Mouse (Mus musculus) liver, embryonic 11.5 days (tissue): ENCODE measurements around the gene Grin2d. TPM values are rescaled to one million over a fixed set of nuclear protein-coding genes. Genes with fewer than 3 reads are reported as not detected.

Source experiments
- ATAC-seq: fragments of 200-750 bp; cut with Nextera tagmentation; replicated peaks from 2 replicates; pipeline ENCODE4 v1.8.0; 2017; ENCODE audit warnings: moderate number of reproducible peaks, mild to moderate bottlenecking, moderate TSS enrichment, moderate library complexity; ENCODE audit not compliant: low FRiP score
- DNase-seq: peaks from one replicate; pipeline ENCODE4 v3.0.0-alpha.2; 2017; ENCODE audit warnings: low spot score
- H3K27ac ChIP-seq: fragments of 300-500 bp; sonication (generic); 2 replicates; pipeline ENCODE4 v1.5.1; 2014; ENCODE audit warnings: mild to moderate bottlenecking, low read depth, low read length, control low read depth
- H3K27me3 ChIP-seq: fragments of 300-500 bp; sonication (generic); replicated peaks from 2 replicates; pipeline ENCODE4 v1.6.1; 2014; ENCODE audit warnings: low read length, mixed read lengths; ENCODE audit not compliant: control insufficient read depth, insufficient read depth
- H3K36me3 ChIP-seq: fragments of 300-500 bp; sonication (generic); 2 replicates; pipeline ENCODE4 v1.6.1; 2014; ENCODE audit warnings: mild to moderate bottlenecking, low read length, moderate library complexity, mixed read lengths; ENCODE audit not compliant: control insufficient read depth, insufficient read depth
- H3K4me1 ChIP-seq: fragments of 300-500 bp; sonication (generic); replicated peaks from 2 replicates; pipeline ENCODE4 v1.6.1; 2014; ENCODE audit warnings: low read length, mixed read lengths; ENCODE audit not compliant: control insufficient read depth, insufficient read depth
- H3K4me2 ChIP-seq: fragments of 300-500 bp; sonication (generic); 2 replicates; pipeline ENCODE4 v1.6.1; 2014; ENCODE audit warnings: mild to moderate bottlenecking, control low read depth, moderate library complexity
- H3K4me3 ChIP-seq: fragments of 300-500 bp; sonication (generic); 2 replicates; pipeline ENCODE4 v1.5.1; 2014; ENCODE audit warnings: low read depth, low read length, control low read depth
- H3K9ac ChIP-seq: fragments of 300-500 bp; sonication (generic); 2 replicates; pipeline ENCODE4 v1.6.1; 2014; ENCODE audit warnings: low read depth, low read length, control low read depth
- H3K9me3 ChIP-seq: fragments of 300-500 bp; sonication (generic); 2 replicates; pipeline ENCODE4 v1.6.1; 2016; ENCODE audit warnings: low read length, inconsistent platforms, mixed read lengths; ENCODE audit not compliant: control insufficient read depth
- WGBS: fragments of 180-500 bp; shearing (Covaris S2); extraction: QIAGEN DNeasy Blood & Tissue Kit; methylation state at CpG from one replicate; pipeline ENCODE4 v1.1.7; 2014; 5-methylcytosine and 5-hydroxymethylcytosine counted together
- polyA plus RNA-seq: library from polyadenylated mRNA; unstranded; fragments of >200 nt; fragmentation: Nextera tagmentation; extraction: Ambion mirVana; gene quantifications from 2 replicates; pipeline ENCODE4 v1.2.1, GENCODE M21; 2014

The Grin2d gene
- polyA plus RNA-seq, 1 experiment from 2014 or later: 0.23 TPM

DNA sequence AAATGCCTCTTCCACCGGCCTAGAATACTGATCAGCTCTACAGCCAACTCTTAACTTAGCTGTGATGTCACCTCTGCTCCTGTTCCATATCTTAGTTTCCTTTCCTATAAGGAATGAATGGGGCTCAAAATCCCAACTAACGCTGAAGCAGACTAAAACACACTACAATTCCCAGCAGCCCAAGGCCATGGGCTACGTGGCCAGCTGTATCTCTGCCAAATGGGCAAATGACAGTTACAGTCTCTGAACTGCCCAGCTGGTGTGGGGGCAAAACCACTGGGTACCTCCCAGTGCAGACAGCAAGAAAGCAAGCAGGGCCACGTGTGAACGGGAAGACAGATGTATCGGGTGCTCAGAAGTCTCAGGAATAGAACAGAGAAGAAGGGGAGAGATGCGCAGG lies 51.5 kb downstream of the Grin2d start:
- Histone ChIP-seq H3K27ac (no peak overlapping the region), H3K4me1 (peaks cover 12% of the 10 kb centered on the region), H3K4me2 (no peak overlapping the region), H3K9ac (no peak overlapping the region), H3K4me3 (no peak overlapping the region), H3K27me3 (peaks cover 6% of the 10 kb centered on the region), H3K36me3 (peaks cover 42% of the 10 kb centered on the region), H3K9me3 (no peaks in the 10 kb centered on the region)
- DNase-seq (no peak), ATAC-seq (no peak)
- 92% methylated on average over 7 of the region's 7 CpGs for WGBS

DNA sequence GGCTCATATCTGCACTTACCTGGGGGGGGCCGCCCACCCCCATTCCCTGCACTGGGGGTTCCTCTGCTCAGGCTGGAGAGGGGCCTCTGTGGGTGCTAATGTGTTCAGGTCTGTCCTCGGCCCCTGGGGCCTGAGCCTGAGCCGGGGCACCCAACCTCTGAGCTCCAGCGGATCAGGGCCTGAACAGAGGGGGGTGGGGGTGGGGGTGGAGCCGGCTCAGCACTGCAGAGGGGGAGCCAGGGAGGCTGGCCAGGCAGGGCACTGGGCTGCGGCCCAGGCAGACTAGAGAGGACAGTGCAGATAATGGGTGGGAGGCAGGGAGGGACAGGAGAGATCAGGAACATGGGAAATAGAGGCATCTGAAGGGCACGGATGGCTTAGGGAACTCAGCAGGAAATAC lies 53.6 kb downstream of the Grin2d start, which contains the start of gene Kcnj14:
Kcnj14 (minus strand) TSS at position 185 of the 400 bp plus-strand sequence.
- H3K27me3 ChIP-seq: no peaks in the 10 kb centered on the region; the same call in 1 of the 2 replicates
- H3K36me3 ChIP-seq: peaks cover 42% of the 10 kb centered on the region
- no peak for ATAC-seq
- H3K4me2 ChIP-seq: no peak within 1 kb of the TSS
- no peaks in the 10 kb centered on the region for H3K9me3 ChIP-seq
- no peak within 1 kb of the TSS for H3K27ac ChIP-seq
- 60% methylated on average over 7 of the region's 7 CpGs for WGBS
- no peak for DNase-seq
- H3K4me1 ChIP-seq: peaks cover 6% of the 10 kb centered on the region
- H3K9ac ChIP-seq: no peak within 1 kb of the TSS
- H3K4me3 ChIP-seq: no peak within 1 kb of the TSS

DNA sequence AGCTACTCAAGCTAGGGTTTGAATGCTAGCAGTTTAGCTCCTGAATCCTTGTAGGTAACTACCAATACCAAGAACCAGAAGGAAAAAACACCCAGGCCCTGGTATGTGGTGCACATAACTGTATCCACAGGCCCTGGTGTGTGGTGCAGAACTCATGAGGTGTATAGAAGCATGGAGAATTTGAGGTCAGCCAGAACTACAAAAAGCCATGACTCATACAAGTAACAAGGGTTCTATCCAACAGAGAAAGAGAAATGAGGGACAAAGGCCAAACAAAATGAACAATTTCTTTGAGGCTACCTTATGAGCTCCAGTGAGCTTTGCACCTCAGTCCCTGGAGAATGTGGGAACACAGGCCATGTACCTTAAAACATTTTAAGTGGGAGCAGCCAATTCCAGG lies 57.3 kb downstream of the Grin2d start:
- no peak for ATAC-seq
- Histone ChIP-seq H3K4me2 (no peak overlapping the region), H3K9ac (no peak overlapping the region), H3K27me3 (peaks cover 7% of the 10 kb centered on the region; the same call in 1 of the 2 replicates), H3K9me3 (no peaks in the 10 kb centered on the region), H3K27ac (no peak overlapping the region), H3K4me1 (0 out of 2 replicates have a peak, but pooled peaks cover 3% of the 10 kb centered on the region), H3K4me3 (no peak overlapping the region), H3K36me3 (peaks cover 15% of the 10 kb centered on the region)
- DNase-seq: no peak

DNA sequence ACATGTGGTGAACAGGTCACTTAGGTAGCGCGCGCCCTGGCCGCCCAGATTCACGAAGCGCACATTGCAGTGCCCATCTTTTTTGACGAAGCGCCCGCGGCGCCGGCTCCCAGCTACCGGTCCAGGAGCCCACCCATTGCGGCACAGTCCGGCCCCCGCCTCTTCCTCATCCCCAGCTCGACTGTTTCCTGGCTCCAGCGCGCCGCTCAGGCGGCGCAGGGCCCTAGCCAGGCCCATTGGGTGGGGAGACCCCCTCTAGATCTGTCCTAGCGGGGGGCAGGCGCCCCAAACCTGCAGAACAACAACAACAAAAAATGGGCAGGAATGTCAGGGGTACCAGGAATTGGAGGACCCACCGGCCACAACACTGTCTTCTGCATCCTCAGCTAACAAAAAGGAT lies 58.3 kb downstream of the Grin2d start:
- Histone ChIP-seq H3K9ac (no peak overlapping the region), H3K36me3 (peaks cover 5% of the 10 kb centered on the region; the same call in 1 of the 2 replicates), H3K4me1 (peaks cover 7% of the 10 kb centered on the region), H3K4me2 (peak overlapping the region; percentile 50), H3K9me3 (no peaks in the 10 kb centered on the region), H3K27me3 (peaks cover 7% of the 10 kb centered on the region; the same call in 1 of the 2 replicates), H3K4me3 (peak overlapping the region; percentile 20; the same call in 1 of the 2 replicates), H3K27ac (no peak overlapping the region)
- DNase-seq (no peak), ATAC-seq (0 out of 2 replicates have a peak, but pooled peaks have one; percentile 13)
- WGBS: 12% methylated on average over 25 of the region's 25 CpGs

DNA sequence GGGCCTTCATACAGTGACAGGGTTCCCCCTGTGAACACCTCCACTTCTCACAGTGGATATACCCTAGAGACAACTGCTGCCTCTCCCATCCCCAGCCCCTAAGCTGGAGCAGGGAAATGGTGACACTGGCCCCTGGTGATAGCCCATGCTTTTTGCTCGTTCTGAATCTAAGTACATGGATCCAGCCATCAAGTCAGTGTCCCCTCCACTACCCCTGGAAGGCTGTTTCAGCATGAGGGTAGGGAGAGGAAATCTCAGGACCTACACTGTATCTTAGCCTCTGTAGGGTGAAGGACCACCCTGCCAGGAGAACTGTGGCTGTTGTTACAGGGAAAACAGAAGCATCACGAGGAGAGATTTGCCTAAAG lies 62.2 kb downstream of the Grin2d start:
- WGBS: 57% methylated on average over 2 of the region's 2 CpGs
- H3K27me3 ChIP-seq: peaks cover 7% of the 10 kb centered on the region; the same call in 1 of the 2 replicates
- no peak for ATAC-seq

DNA sequence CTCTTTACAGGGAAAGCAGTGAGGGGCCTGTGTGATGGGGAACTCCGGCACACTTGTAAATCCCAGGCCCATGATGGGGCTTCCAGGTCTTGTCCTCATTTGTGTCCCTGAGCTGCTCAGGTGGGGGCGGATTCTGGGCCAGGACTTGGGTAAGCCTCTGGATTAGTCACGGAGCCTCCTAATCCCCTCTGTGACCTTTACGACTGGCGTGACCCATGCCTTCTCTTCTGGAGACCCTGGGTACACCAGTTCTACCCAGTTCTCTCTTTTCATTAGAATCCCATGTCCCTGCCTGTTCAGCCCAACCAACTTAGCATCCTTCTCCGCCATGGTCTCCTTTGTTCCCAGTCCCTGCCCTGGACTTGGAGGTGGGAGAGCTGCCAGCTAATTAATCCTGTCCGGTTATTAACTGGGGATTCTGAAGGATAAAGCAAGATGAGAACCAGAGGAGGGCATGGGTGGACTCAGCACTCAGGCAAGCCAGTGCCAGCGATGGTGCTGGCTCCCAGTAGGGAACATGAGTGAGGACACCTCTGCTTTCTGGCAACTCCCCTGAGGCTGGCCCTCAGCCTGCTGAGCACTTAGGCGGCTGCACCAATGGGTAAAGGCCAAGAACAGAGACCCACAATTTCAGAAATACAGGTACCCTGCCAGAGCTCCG lies 62.7 kb downstream of the Grin2d start:
- H3K4me1 ChIP-seq: peaks cover 24% of the 10 kb centered on the region

More for the DNA sequence above, 62.2 kb downstream of the Grin2d start:
- DNase-seq: no peak
- H3K4me3 ChIP-seq: no peak overlapping the region
- H3K4me2 ChIP-seq: no peak overlapping the region
- H3K36me3 ChIP-seq: peaks cover 6% of the 10 kb centered on the region
- H3K27ac ChIP-seq: no peak overlapping the region
- H3K4me1 ChIP-seq: peaks cover 24% of the 10 kb centered on the region
- H3K9me3 ChIP-seq: no peaks in the 10 kb centered on the region
- no peak overlapping the region for H3K9ac ChIP-seq

DNA sequence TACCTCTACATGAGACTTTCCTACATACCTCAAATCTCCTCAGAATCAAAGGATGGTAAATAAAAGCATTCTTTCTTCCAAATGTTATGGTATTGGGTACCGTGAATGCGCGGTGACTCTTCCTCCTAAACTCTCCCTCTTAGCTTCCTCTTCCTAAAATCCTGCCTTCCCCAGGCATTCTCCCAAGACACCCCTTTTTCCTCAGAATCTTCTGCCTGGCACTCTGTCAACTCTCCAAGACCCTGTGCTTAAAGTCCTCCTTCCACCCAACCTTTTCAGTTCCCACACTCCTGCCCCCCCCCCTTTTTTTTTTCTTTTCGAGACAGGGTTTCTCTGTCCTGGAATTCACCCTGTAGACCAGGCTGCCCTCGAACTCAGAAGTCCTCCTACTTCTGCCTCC lies 63.3 kb downstream of the Grin2d start:
- Histone ChIP-seq H3K27ac (no peak overlapping the region), H3K4me3 (peak overlapping the region; percentile 90), H3K9me3 (no peaks in the 10 kb centered on the region), H3K36me3 (peaks cover 16% of the 10 kb centered on the region), H3K4me2 (peak overlapping the region; percentile 63), H3K4me1 (peaks cover 24% of the 10 kb centered on the region), H3K9ac (no peak overlapping the region), H3K27me3 (peaks cover 7% of the 10 kb centered on the region; the same call in 1 of the 2 replicates)
- ATAC-seq (no peak), DNase-seq (no peak)
- 8% methylated on average over 5 of the region's 5 CpGs for WGBS

More for the DNA sequence above, 62.7 kb downstream of the Grin2d start:
- no peak overlapping the region; the same call in 1 of the 2 replicates for H3K4me3 ChIP-seq
- H3K9ac ChIP-seq: no peak overlapping the region
- 69% methylated on average over 10 of the region's 10 CpGs for WGBS
- no peak for DNase-seq
- H3K9me3 ChIP-seq: no peaks in the 10 kb centered on the region
- H3K27me3 ChIP-seq: peaks cover 7% of the 10 kb centered on the region; the same call in 1 of the 2 replicates
- no peak for ATAC-seq
- peak overlapping the region; percentile 63; the same call in 1 of the 2 replicates for H3K4me2 ChIP-seq
- H3K36me3 ChIP-seq: peaks cover 12% of the 10 kb centered on the region
- H3K27ac ChIP-seq: no peak overlapping the region

- Histone ChIP-seq H3K4me3 (peak within 1 kb of the TSS; percentile 90), H3K9ac (peak within 1 kb of the TSS; percentile 98), H3K27me3 (0 out of 2 replicates have a peak, but pooled peaks cover 6% of the 10 kb centered on the region), H3K4me1 (peaks cover 24% of the 10 kb centered on the region), H3K36me3 (peaks cover 20% of the 10 kb centered on the region), H3K27ac (peak within 1 kb of the TSS; percentile 98), H3K9me3 (no peaks in the 10 kb centered on the region), H3K4me2 (peak within 1 kb of the TSS; percentile 77)
- DNase-seq: peak; percentile 100
- ATAC-seq: peak; percentile 99
- under 1% methylated on average over 76 of the region's 92 CpGs for WGBS
Measured at GRCm38 (mm10) chr7:45813787-45814779, 64.1 kb downstream of the Grin2d start, which contains the start of gene Cyth2. Gene Cyth2 (minus strand): TSS chr7:45814581.
